Mouse (Mus musculus): ENCODE data around the gene Pecr. TPM values are rescaled to one million over a fixed set of nuclear protein-coding genes. Genes with fewer than 3 reads are reported as not detected.
A peak's percentile ranks its signal among the peaks of the same experiment; 100 is the strongest.

Pecr gene
- 27.3 and 29.1 TPM in 2 replicates for polyA plus RNA-seq (2016; fragmentation: Nextera tagmentation; extraction: Ambion mirVana)

- H3K27me3 ChIP-seq = no peaks in the 10 kb centered on the region
- ATAC-seq (ENCODE audit: insufficient number of reproducible peaks, insufficient read depth, low FRiP score, low TSS enrichment) = peak; percentile 98
- H3K4me1 ChIP-seq = peaks cover 9% of the 10 kb centered on the region; the same call in 1 of the 2 replicates
- H3K9ac ChIP-seq = peak within 1 kb of the TSS; percentile 63
- WGBS = under 1% methylated on average over 30 of the region's 30 CpGs
- H3K27ac ChIP-seq = peak within 1 kb of the TSS; percentile 41; the same call in 1 of the 2 replicates
- no peaks in the 10 kb centered on the region for H3K36me3 ChIP-seq
- peak within 1 kb of the TSS; percentile 68 for H3K4me3 ChIP-seq
- H3K4me2 ChIP-seq (replicated peaks) = peak within 1 kb of the TSS; percentile 82
- no peaks in the 10 kb centered on the region for H3K9me3 ChIP-seq
Observed at GRCm38 (mm10) chr1:72283992-72284485, at the start of gene Pecr, which contains the start of gene Tmem169. TSS of gene Pecr (minus strand) at chr1:72284314. TSS of gene Tmem169 (plus strand) at chr1:72284369.

- 94% methylated on average over 11 of the region's 11 CpGs for WGBS
- no peak overlapping the region for H3K4me2 ChIP-seq (replicated peaks)
- H3K9me3 ChIP-seq = no peaks in the 10 kb centered on the region
- H3K27ac ChIP-seq = no peak overlapping the region
- no peaks in the 10 kb centered on the region for H3K27me3 ChIP-seq
- H3K4me3 ChIP-seq = no peak overlapping the region
- H3K4me1 ChIP-seq = no peaks in the 10 kb centered on the region
- H3K9ac ChIP-seq = no peak overlapping the region
- peaks cover 64% of the 10 kb centered on the region for H3K36me3 ChIP-seq
- no peak for ATAC-seq (ENCODE audit: insufficient number of reproducible peaks, insufficient read depth, low FRiP score, low TSS enrichment)
Observed at GRCm38 (mm10) chr1:72326162-72326821, 42.2 kb upstream of the Pecr start.

DNA sequence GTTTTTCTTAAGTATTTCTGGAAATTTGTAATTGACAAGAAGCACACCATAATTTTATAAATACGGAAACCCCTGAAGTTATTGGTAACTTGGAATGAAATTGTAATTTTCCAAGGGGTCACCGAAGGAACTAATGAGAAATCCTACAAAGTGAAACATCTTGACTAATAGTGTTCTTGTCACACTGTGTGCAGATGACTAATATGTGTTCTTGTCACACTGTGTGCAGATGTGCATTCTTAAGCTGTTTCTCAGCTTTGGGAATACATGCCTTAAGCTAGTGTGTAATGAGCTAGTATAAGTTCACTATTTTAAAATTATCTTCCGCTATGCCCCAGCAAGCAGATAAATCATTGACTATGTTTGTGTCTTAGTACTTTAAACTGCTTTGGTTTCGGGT lies 39.1 kb upstream of the Pecr start:
- Histone ChIP-seq H3K27ac (no peak overlapping the region), H3K4me2 (replicated peaks) (no peak overlapping the region), H3K36me3 (peaks cover 68% of the 10 kb centered on the region), H3K9ac (no peak overlapping the region), H3K4me1 (no peaks in the 10 kb centered on the region), H3K27me3 (no peaks in the 10 kb centered on the region), H3K9me3 (no peaks in the 10 kb centered on the region), H3K4me3 (no peak overlapping the region)
- no peak for ATAC-seq (ENCODE audit: insufficient number of reproducible peaks, insufficient read depth, low FRiP score, low TSS enrichment)
- WGBS = 95% methylated on average over 4 of the region's 4 CpGs

DNA sequence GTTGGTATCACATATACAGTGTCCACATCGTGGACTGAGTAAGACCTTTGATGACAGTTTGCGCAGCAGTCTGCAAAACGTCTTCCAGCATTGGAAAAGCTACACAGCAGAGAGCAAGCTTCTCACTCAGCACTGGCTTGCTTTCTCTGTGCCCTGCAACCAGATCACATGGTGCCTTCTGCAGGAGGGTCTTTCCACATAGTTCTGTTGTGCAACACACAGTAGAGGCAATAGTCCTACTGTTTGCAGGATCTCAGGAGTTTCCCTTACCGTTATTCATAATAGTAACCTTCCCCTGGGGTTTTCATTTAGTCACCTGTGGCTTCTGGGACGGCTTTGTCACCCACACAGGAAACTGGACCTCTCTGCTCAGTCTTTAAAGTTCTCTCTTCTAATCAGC lies 36.6 kb upstream of the Pecr start:
- Histone ChIP-seq H3K9me3 (no peaks in the 10 kb centered on the region), H3K4me1 (no peaks in the 10 kb centered on the region), H3K36me3 (peaks cover 64% of the 10 kb centered on the region), H3K27me3 (no peaks in the 10 kb centered on the region), H3K27ac (no peak overlapping the region), H3K4me2 (replicated peaks) (no peak overlapping the region), H3K4me3 (no peak overlapping the region), H3K9ac (no peak overlapping the region)
- ATAC-seq (ENCODE audit: insufficient number of reproducible peaks, insufficient read depth, low FRiP score, low TSS enrichment) = no peak
- WGBS = 91% methylated on average over 5 of the region's 5 CpGs

GRCm38 (mm10) chr1:72316901-72317300 lies 32.8 kb upstream of the Pecr start:
- Histone ChIP-seq H3K27me3 (no peaks in the 10 kb centered on the region), H3K27ac (no peak overlapping the region)
- 81% methylated on average over 7 of the region's 7 CpGs for WGBS

GRCm38 (mm10) chr1:72316409-72316808 lies 32.3 kb upstream of the Pecr start:
- Histone ChIP-seq H3K9me3 (no peaks in the 10 kb centered on the region), H3K9ac (no peak overlapping the region), H3K4me2 (replicated peaks) (no peak overlapping the region), H3K27ac (no peak overlapping the region), H3K36me3 (peaks cover 57% of the 10 kb centered on the region), H3K4me1 (no peaks in the 10 kb centered on the region), H3K27me3 (no peaks in the 10 kb centered on the region), H3K4me3 (no peak overlapping the region)
- WGBS = 79% methylated on average over 8 of the region's 8 CpGs
- ATAC-seq (ENCODE audit: insufficient number of reproducible peaks, insufficient read depth, low FRiP score, low TSS enrichment) = no peak

More at GRCm38 (mm10) chr1:72316901-72317300, 32.8 kb upstream of the Pecr start:
- no peak overlapping the region for H3K4me2 ChIP-seq (replicated peaks)
- H3K9me3 ChIP-seq = no peaks in the 10 kb centered on the region
- H3K4me1 ChIP-seq = no peaks in the 10 kb centered on the region
- H3K36me3 ChIP-seq = peaks cover 53% of the 10 kb centered on the region
- no peak overlapping the region for H3K9ac ChIP-seq
- ATAC-seq (ENCODE audit: insufficient number of reproducible peaks, insufficient read depth, low FRiP score, low TSS enrichment) = no peak
- no peak overlapping the region for H3K4me3 ChIP-seq

DNA sequence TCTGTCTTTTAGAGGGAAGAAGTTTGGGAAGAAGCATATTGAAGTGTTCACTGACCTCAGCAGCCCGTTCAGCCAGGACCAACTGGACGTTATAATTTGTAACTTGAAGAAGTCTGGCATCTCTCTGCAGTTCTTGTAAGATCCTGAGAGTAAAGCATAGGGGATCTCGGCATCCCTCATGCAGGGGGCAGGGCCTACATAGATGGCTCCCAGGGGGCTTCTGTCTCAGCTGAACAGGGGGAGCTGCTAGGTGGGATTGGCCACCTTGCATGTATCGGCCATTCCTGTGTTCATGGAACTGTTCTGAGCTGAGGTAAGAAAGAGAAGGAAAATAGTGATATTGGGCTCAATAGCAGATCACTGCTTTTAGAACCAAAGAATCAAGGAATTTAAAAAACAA lies 31.3 kb upstream of the Pecr start:
- Histone ChIP-seq H3K4me1 (peaks cover under 1% of the 10 kb centered on the region; the same call in 1 of the 2 replicates), H3K4me3 (no peak overlapping the region), H3K27ac (no peak overlapping the region), H3K9ac (no peak overlapping the region), H3K4me2 (replicated peaks) (no peak overlapping the region), H3K27me3 (no peaks in the 10 kb centered on the region), H3K36me3 (peaks cover 50% of the 10 kb centered on the region), H3K9me3 (no peaks in the 10 kb centered on the region)
- WGBS = 83% methylated on average over 4 of the region's 4 CpGs
- ATAC-seq (ENCODE audit: insufficient number of reproducible peaks, insufficient read depth, low FRiP score, low TSS enrichment) = no peak

DNA sequence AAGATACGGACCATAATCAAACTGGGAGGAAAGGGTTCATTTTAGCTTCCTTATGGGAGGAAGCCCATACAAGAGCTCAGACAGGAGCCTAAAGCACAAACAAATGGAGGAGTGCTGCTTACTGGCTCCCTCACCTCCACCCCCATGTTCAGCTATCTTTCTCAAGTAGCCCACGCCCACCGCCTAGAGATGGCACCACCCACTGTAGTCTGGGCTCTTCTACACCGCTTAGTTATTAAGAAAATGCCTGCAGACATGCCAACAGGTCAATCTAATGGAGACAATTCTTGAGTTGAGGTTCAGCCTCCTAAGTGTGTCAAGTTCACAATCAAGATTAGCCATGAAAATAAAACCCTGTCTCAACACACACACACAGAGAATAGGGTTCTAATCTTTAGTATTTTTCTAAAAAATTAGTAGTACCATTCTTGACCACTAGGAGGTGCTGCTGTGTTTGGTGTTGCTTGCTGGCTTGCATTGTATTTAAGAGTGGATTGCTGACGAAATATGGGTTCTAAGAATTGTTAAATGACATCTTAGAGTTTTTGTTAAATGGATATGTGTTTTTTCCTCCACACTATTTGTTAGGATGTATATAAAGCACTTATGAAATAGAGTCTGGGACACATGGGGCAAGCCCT lies 29.4 kb upstream of the Pecr start:
- Histone ChIP-seq H3K27me3 (no peaks in the 10 kb centered on the region), H3K9ac (no peak overlapping the region), H3K36me3 (peaks cover 32% of the 10 kb centered on the region), H3K4me3 (no peak overlapping the region), H3K27ac (no peak overlapping the region), H3K4me2 (replicated peaks) (no peak overlapping the region), H3K9me3 (no peaks in the 10 kb centered on the region), H3K4me1 (peaks cover 16% of the 10 kb centered on the region)
- 77% methylated on average over 5 of the region's 5 CpGs for WGBS
- ATAC-seq (ENCODE audit: insufficient number of reproducible peaks, insufficient read depth, low FRiP score, low TSS enrichment) = no peak

- H3K27me3 ChIP-seq = no peaks in the 10 kb centered on the region
- H3K4me2 ChIP-seq (replicated peaks) = no peak overlapping the region
- H3K9me3 ChIP-seq = no peaks in the 10 kb centered on the region
- H3K4me1 ChIP-seq = peaks cover 20% of the 10 kb centered on the region
- H3K4me3 ChIP-seq = no peak overlapping the region
- WGBS = 82% methylated on average over 9 of the region's 9 CpGs
- no peak overlapping the region for H3K27ac ChIP-seq
- no peak overlapping the region for H3K9ac ChIP-seq
- ATAC-seq (ENCODE audit: insufficient number of reproducible peaks, insufficient read depth, low FRiP score, low TSS enrichment) = no peak
- peaks cover 25% of the 10 kb centered on the region for H3K36me3 ChIP-seq
Observed at GRCm38 (mm10) chr1:72312701-72313398, 28.7 kb upstream of the Pecr start.

GRCm38 (mm10) chr1:72309744-72310424 lies 25.8 kb upstream of the Pecr start:
- H3K4me3 ChIP-seq = no peak overlapping the region
- ATAC-seq (ENCODE audit: insufficient number of reproducible peaks, insufficient read depth, low FRiP score, low TSS enrichment) = peak; percentile 66; the same call in 1 of the 2 replicates
- H3K4me2 ChIP-seq (replicated peaks) = peak overlapping the region; percentile 19; the same call in 1 of the 2 replicates
- H3K36me3 ChIP-seq = peaks cover 10% of the 10 kb centered on the region
- H3K9ac ChIP-seq = no peak overlapping the region
- 43% methylated on average over 6 of the region's 6 CpGs for WGBS
- no peaks in the 10 kb centered on the region for H3K27me3 ChIP-seq
- H3K9me3 ChIP-seq = no peaks in the 10 kb centered on the region
- H3K27ac ChIP-seq = peak overlapping the region; percentile 72
- peaks cover 20% of the 10 kb centered on the region for H3K4me1 ChIP-seq

DNA sequence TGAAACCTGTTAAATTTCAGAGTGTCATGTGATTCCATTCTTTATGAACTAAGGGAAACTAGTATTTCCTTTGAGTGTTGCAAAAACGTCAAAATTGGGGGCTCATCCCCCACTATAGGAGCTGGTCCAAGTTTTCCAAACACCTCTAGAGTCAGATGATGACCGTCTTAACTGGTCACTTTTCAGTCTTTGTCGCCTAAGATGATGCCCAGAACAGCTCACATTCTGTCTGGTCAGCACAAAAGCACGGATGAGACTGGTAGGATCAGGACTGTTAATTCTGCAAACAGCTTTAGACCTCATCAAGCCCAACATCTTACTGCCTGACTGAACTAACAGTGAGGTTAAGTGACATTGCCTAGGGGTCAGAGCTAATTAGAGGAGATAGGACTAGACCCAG lies 24.8 kb upstream of the Pecr start:
- Histone ChIP-seq H3K4me2 (replicated peaks) (no peak overlapping the region), H3K9me3 (no peaks in the 10 kb centered on the region), H3K27ac (no peak overlapping the region), H3K27me3 (no peaks in the 10 kb centered on the region), H3K4me1 (peaks cover 20% of the 10 kb centered on the region), H3K4me3 (no peak overlapping the region), H3K9ac (no peak overlapping the region), H3K36me3 (peaks cover 10% of the 10 kb centered on the region)
- WGBS = 48% methylated on average over 4 of the region's 4 CpGs
- no peak for ATAC-seq (ENCODE audit: insufficient number of reproducible peaks, insufficient read depth, low FRiP score, low TSS enrichment)

Data from embryonic facial prominence, embryonic 12.5 days (tissue).